Mouse (Mus musculus): Measurements from ENCODE around the gene Olfm1. TPM values are rescaled to one million over a fixed set of nuclear protein-coding genes. Genes with fewer than 3 reads are reported as not detected.
A peak's percentile ranks its signal among the peaks of the same experiment; 100 is the strongest.

Gene Olfm1
- 18.3 and 22.2 TPM in 2 replicates for total RNA-seq (2012; rRNA removed)
- polyA plus RNA-seq (2012; ENCODE audit: insufficient read depth in 1 of 2, insufficient read length in 2 of 2, low read depth in 1 of 2, low replicate concordance in 2 of 2, missing spikeins in 1 of 2): 10 to 100 TPM in 1 of 2 experiments, not detected in 1; 51.0 TPM

GRCm38 (mm10) chr2:28192821-28193689 is at the start of gene Olfm1:
Olfm1 (plus strand) TSS chr2:28192992.
- H3K9ac ChIP-seq (ENCODE audit: control insufficient read depth, low read depth, low read length, poor library complexity, severe bottlenecking): no peak within 1 kb of the TSS
- H3K9me3 ChIP-seq (replicated peaks; ENCODE audit: insufficient read depth, low read length): no peaks in the 10 kb centered on the region
- H3K36me3 ChIP-seq (ENCODE audit: control insufficient read depth in 1 of 2, insufficient read depth in 2 of 2, low read length in 2 of 2): no peaks in the 10 kb centered on the region
- no peaks in the 10 kb centered on the region for H3K4me1 ChIP-seq (ENCODE audit: control insufficient read depth in 1 of 2, insufficient read depth in 2 of 2, low read length in 2 of 2)
- H3K27me3 ChIP-seq (ENCODE audit: control insufficient read depth in 1 of 2, insufficient read depth in 2 of 2, low read length in 2 of 2): peaks cover under 1 to 6% of the 10 kb centered on the region in 2 experiments; a peak in 1 of 4 replicates
- DNase-seq (ENCODE audit: low read depth, low spot score): no peak
- no peak within 1 kb of the TSS for H3K27ac ChIP-seq (ENCODE audit: control insufficient read depth, low read depth, low read length)
- H3K4me3 ChIP-seq (ENCODE audit: control insufficient read depth in 1 of 2, insufficient read depth in 1 of 2, low read depth in 2 of 2, low read length in 2 of 2): no peak within 1 kb of the TSS
- TF ChIP-seq MAZ (IDR thresholded peaks at IDR 0.05; ENCODE audit: low read depth, low read length) (no peak), ZNF384 (IDR thresholded peaks at IDR 0.05; ENCODE audit: low read depth, low read length) (no peak), USF1 (IDR thresholded peaks at IDR 0.05; ENCODE audit: low read depth, low read length) (no peak), CHD2 (IDR thresholded peaks at IDR 0.05; ENCODE audit: low read length) (no peak), POLR2AphosphoS2 (IDR thresholded peaks at IDR 0.05; ENCODE audit: low read length) (no peak), ETS1 (IDR thresholded peaks at IDR 0.05; ENCODE audit: low read depth, low read length) (no peak), MEF2A (IDR thresholded peaks at IDR 0.05; ENCODE audit: extremely low read depth, insufficient replicate concordance, low read depth, low read length, poor library complexity, severe bottlenecking) (no peak), ZC3H11A (IDR thresholded peaks at IDR 0.05; ENCODE audit: low read depth, low read length) (no peak), SMC3 (IDR thresholded peaks at IDR 0.05; ENCODE audit: low read depth, low read length) (no peak), POLR2AphosphoS5 (IDR thresholded peaks at IDR 0.05; ENCODE audit: borderline replicate concordance, low read depth, low read length) (no peak)
- H3K79me2 ChIP-seq (ENCODE audit: control insufficient read depth, insufficient read depth, low read length, poor library complexity): no peaks in the 10 kb centered on the region

GRCm38 (mm10) chr2:28143417-28144045 is 49.3 kb upstream of the Olfm1 start:
- Histone ChIP-seq H3K4me3 (ENCODE audit: control insufficient read depth in 1 of 2, insufficient read depth in 1 of 2, low read depth in 2 of 2, low read length in 2 of 2) (no peak overlapping the region), H3K27me3 (ENCODE audit: control insufficient read depth in 1 of 2, insufficient read depth in 2 of 2, low read length in 2 of 2) (no peaks in the 10 kb centered on the region), H3K79me2 (ENCODE audit: control insufficient read depth, insufficient read depth, low read length, poor library complexity) (no peaks in the 10 kb centered on the region; the same call in 1 of the 2 replicates), H3K9me3 (replicated peaks; ENCODE audit: insufficient read depth, low read length) (no peaks in the 10 kb centered on the region), H3K27ac (ENCODE audit: control insufficient read depth, low read depth, low read length) (no peak overlapping the region), H3K36me3 (ENCODE audit: control insufficient read depth in 1 of 2, insufficient read depth in 2 of 2, low read length in 2 of 2) (peaks cover 0 to 50% of the 10 kb centered on the region in 2 experiments; a peak in 2 of 4 replicates), H3K9ac (ENCODE audit: control insufficient read depth, low read depth, low read length, poor library complexity, severe bottlenecking) (no peak overlapping the region), H3K4me1 (ENCODE audit: control insufficient read depth in 1 of 2, insufficient read depth in 2 of 2, low read length in 2 of 2) (peaks cover 21 to 64% of the 10 kb centered on the region in 2 experiments)
- TF ChIP-seq MAX (IDR thresholded peaks at IDR 0.05; ENCODE audit: low read length) (no peak), MYB (IDR thresholded peaks at IDR 0.05; ENCODE audit: low read depth, low read length) (no peak), BHLHE40 (IDR thresholded peaks at IDR 0.05; ENCODE audit: borderline replicate concordance, low read depth, low read length) (no peak), TAL1 (IDR thresholded peaks at IDR 0.05; ENCODE audit: low read length) (no peak), ZC3H11A (IDR thresholded peaks at IDR 0.05; ENCODE audit: low read depth, low read length) (no peak)
- DNase-seq (ENCODE audit: low read depth, low spot score): peak; percentile 32
